Mouse (Mus musculus): ENCODE data around the gene Atp10a. TPM values are rescaled to one million over a fixed set of nuclear protein-coding genes. Genes with fewer than 3 reads are reported as not detected.

Atp10a gene
- polyA plus RNA-seq, 1 experiment from 2014 or later: 3.3 TPM

DNA sequence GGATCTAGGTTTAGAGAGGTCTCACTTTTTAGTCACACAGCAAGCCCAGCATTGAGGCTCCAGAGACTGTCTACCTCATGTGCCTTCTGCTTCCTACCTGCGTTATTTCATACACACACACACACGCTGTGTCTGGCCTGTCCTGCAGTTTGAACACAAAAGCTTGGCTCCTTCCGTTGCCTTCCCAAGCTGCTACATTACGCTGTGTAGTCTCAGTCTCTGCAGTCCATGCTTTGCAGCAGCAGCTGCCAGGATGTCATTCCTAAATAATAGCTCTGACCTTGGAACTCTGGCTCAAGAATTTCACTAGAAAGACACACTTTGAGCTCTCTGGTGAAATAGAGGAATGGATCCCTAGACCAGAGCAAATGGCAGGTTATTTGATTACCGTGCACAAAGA lies 96.1 kb downstream of the Atp10a start:
- Histone ChIP-seq H3K4me2 (no peak overlapping the region), H3K27ac (ENCODE audit: low read depth, low read length) (no peak overlapping the region), H3K4me3 (ENCODE audit: low read depth, low read length) (no peak overlapping the region), H3K4me1 (replicated peaks; ENCODE audit: control insufficient read depth, insufficient read depth, low read length) (peaks cover 3% of the 10 kb centered on the region), H3K9me3 (ENCODE audit: control insufficient read depth, low read length) (no peaks in the 10 kb centered on the region), H3K27me3 (replicated peaks; ENCODE audit: control insufficient read depth, insufficient read depth, low read length) (no peaks in the 10 kb centered on the region), H3K9ac (ENCODE audit: low read depth, low read length) (no peak overlapping the region), H3K36me3 (ENCODE audit: control insufficient read depth, insufficient read depth, low read length) (no peaks in the 10 kb centered on the region)
- DNase-seq (ENCODE audit: low spot score) (no peak), ATAC-seq (replicated peaks; ENCODE audit: low FRiP score) (peak; percentile 23; the same call in 1 of the 2 replicates)
- 77% methylated on average over 5 of the region's 5 CpGs for WGBS

DNA sequence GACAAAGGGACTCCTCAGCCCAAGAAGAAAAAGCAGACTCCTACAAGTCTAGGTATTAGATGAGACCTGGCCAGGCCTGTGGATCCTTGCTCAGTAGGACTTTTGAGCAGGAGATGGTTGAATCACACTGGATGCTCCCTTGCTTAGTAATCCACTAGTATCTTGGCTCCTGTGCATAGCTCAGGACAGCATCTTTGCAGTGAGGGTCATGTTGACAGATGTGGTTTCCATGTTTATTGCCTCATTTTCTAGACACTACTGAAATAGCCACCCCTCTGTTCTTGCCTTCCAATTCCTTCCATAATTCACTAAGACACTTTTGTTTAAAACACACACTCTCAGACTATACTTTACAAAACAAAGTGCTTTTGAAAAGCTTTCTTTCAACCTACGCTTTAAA lies 98.1 kb downstream of the Atp10a start:
- Histone ChIP-seq H3K27ac (ENCODE audit: low read depth, low read length) (no peak overlapping the region), H3K9ac (ENCODE audit: low read depth, low read length) (no peak overlapping the region), H3K9me3 (ENCODE audit: control insufficient read depth, low read length) (no peaks in the 10 kb centered on the region), H3K4me3 (ENCODE audit: low read depth, low read length) (no peak overlapping the region), H3K27me3 (replicated peaks; ENCODE audit: control insufficient read depth, insufficient read depth, low read length) (no peaks in the 10 kb centered on the region), H3K4me1 (replicated peaks; ENCODE audit: control insufficient read depth, insufficient read depth, low read length) (peaks cover 3% of the 10 kb centered on the region), H3K36me3 (ENCODE audit: control insufficient read depth, insufficient read depth, low read length) (no peaks in the 10 kb centered on the region), H3K4me2 (no peak overlapping the region)
- 89% methylated on average over 1 of the region's 1 CpGs for WGBS
- ATAC-seq (replicated peaks; ENCODE audit: low FRiP score) (no peak), DNase-seq (ENCODE audit: low spot score) (no peak)

DNA sequence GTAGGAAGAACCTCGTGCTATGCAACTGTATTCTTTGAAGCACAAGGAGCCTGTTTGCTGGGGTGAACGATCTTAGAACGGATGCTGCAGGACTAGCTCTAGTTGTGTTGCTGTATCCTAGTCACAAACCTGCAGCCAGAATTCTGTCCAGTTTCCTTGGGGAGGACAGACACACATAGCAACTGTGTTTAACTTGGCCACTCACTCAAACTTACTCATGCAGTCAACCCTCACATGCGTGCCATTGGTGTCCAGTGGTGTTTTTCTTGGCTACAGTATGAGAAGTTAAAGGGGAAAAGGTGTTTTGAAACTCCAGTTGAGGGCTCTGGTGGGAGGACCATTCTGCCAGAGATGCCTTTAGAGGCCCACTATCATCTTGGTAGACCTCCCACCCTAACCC lies 98.6 kb downstream of the Atp10a start:
- peaks cover 3% of the 10 kb centered on the region for H3K4me1 ChIP-seq (replicated peaks; ENCODE audit: control insufficient read depth, insufficient read depth, low read length)
- no peak overlapping the region for H3K4me3 ChIP-seq (ENCODE audit: low read depth, low read length)
- no peak for DNase-seq (ENCODE audit: low spot score)
- no peaks in the 10 kb centered on the region for H3K9me3 ChIP-seq (ENCODE audit: control insufficient read depth, low read length)
- H3K36me3 ChIP-seq (ENCODE audit: control insufficient read depth, insufficient read depth, low read length): no peaks in the 10 kb centered on the region
- no peaks in the 10 kb centered on the region for H3K27me3 ChIP-seq (replicated peaks; ENCODE audit: control insufficient read depth, insufficient read depth, low read length)
- WGBS: 86% methylated on average over 4 of the region's 4 CpGs
- H3K27ac ChIP-seq (ENCODE audit: low read depth, low read length): no peak overlapping the region
- no peak for ATAC-seq (replicated peaks; ENCODE audit: low FRiP score)
- no peak overlapping the region for H3K9ac ChIP-seq (ENCODE audit: low read depth, low read length)
- H3K4me2 ChIP-seq: no peak overlapping the region

DNA sequence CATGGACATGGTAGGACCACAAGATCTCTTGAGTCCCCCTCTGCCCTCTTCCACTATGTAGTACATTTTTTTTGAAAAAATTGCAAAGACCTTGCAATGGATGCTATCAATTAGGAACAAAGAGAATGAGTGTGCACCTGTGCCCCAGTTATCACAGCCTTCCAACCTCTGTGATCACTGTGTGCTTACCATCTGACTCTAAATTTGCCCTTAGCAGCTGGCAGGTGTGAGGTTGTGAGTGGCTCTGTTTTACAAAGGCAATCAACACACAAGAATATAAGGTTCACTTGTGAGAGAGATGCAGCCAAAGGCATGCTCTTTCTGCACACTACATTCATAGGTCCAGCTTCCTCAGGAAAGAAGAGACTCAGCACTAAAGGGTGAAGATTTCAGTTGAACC lies 99.1 kb downstream of the Atp10a start:
- no peak overlapping the region for H3K9ac ChIP-seq (ENCODE audit: low read depth, low read length)
- no peaks in the 10 kb centered on the region for H3K27me3 ChIP-seq (replicated peaks; ENCODE audit: control insufficient read depth, insufficient read depth, low read length)
- H3K27ac ChIP-seq (ENCODE audit: low read depth, low read length): no peak overlapping the region
- no peaks in the 10 kb centered on the region for H3K9me3 ChIP-seq (ENCODE audit: control insufficient read depth, low read length)
- no peak for DNase-seq (ENCODE audit: low spot score)
- no peak overlapping the region for H3K4me2 ChIP-seq
- no peak for ATAC-seq (replicated peaks; ENCODE audit: low FRiP score)
- no peaks in the 10 kb centered on the region for H3K36me3 ChIP-seq (ENCODE audit: control insufficient read depth, insufficient read depth, low read length)
- H3K4me3 ChIP-seq (ENCODE audit: low read depth, low read length): no peak overlapping the region
- peaks cover 3% of the 10 kb centered on the region for H3K4me1 ChIP-seq (replicated peaks; ENCODE audit: control insufficient read depth, insufficient read depth, low read length)

DNA sequence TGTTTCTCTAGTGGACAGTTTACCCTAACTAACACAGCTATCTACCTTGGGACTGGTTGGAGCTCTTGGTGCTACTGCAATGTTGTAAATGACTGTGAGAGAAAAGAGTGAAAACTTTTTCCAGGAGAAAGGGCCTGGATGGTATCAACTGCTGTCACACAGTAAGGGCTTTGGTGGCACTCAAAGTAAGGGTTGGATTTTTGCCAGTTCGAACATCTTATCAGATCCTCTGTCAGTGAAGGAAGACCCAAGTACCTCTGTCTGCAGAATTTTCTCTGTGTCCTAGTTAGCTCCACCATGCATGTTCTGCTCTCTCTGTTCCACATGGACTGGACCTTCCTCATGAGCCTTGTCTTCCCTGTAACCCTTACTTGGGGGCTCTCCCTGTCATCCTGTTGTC lies 99.9 kb downstream of the Atp10a start:
- Histone ChIP-seq H3K9me3 (ENCODE audit: control insufficient read depth, low read length) (no peaks in the 10 kb centered on the region), H3K36me3 (ENCODE audit: control insufficient read depth, insufficient read depth, low read length) (no peaks in the 10 kb centered on the region), H3K4me3 (ENCODE audit: low read depth, low read length) (no peak overlapping the region), H3K4me1 (replicated peaks; ENCODE audit: control insufficient read depth, insufficient read depth, low read length) (peaks cover 3% of the 10 kb centered on the region), H3K27ac (ENCODE audit: low read depth, low read length) (no peak overlapping the region), H3K4me2 (no peak overlapping the region), H3K9ac (ENCODE audit: low read depth, low read length) (no peak overlapping the region), H3K27me3 (replicated peaks; ENCODE audit: control insufficient read depth, insufficient read depth, low read length) (no peaks in the 10 kb centered on the region)
- 57% methylated on average over 1 of the region's 1 CpGs for WGBS
- DNase-seq (ENCODE audit: low spot score): no peak
- no peak for ATAC-seq (replicated peaks; ENCODE audit: low FRiP score)

DNA sequence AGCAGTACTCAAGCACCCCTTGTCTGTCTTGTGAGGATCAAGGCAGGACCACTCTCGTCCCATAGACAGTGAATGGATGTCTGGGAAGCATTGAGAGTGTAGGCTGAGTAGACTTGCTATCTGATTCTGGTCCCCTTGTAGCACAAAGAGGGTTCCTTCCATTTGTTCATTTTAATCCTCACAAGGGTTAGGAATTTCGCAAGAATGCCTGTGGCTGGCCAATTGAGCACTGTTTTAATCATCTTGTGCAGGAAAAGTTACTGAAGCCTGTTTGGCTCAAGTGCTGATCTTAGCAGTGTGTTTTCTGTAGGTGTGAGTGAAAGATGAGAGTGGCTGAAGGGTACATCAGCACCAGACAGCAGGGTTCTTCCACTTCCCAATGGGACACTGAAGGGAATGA lies 101.4 kb downstream of the Atp10a start:
- no peak for ATAC-seq (replicated peaks; ENCODE audit: low FRiP score)

DNA sequence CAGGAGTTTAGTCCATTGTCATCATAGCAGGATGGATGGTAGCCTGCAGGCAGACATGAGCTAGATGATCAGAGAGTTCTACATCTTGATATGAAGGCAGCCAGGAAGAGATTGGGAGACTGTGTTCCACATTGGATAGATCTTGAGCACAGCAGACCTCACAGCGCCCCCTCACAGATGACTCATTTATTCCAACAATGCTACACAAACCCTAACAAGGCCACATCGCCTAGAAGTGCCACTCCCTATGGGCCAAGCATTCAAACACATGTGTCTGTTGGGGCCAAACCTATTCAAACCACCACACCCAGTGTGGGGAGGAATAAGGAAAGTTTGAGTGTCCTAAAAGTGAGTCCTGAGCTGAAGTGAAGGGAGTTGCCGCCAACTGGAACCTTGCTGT lies 102.4 kb downstream of the Atp10a start:
- Histone ChIP-seq H3K4me1 (replicated peaks; ENCODE audit: control insufficient read depth, insufficient read depth, low read length) (no peaks in the 10 kb centered on the region), H3K4me3 (ENCODE audit: low read depth, low read length) (no peak overlapping the region), H3K9ac (ENCODE audit: low read depth, low read length) (no peak overlapping the region), H3K36me3 (ENCODE audit: control insufficient read depth, insufficient read depth, low read length) (no peaks in the 10 kb centered on the region), H3K4me2 (no peak overlapping the region), H3K27me3 (replicated peaks; ENCODE audit: control insufficient read depth, insufficient read depth, low read length) (no peaks in the 10 kb centered on the region), H3K9me3 (ENCODE audit: control insufficient read depth, low read length) (no peaks in the 10 kb centered on the region), H3K27ac (ENCODE audit: low read depth, low read length) (no peak overlapping the region)
- no peak for DNase-seq (ENCODE audit: low spot score)
- ATAC-seq (replicated peaks; ENCODE audit: low FRiP score): no peak
- 83% methylated on average over 3 of the region's 3 CpGs for WGBS

More for the DNA sequence above, 101.4 kb downstream of the Atp10a start:
- Histone ChIP-seq H3K9ac (ENCODE audit: low read depth, low read length) (no peak overlapping the region), H3K9me3 (ENCODE audit: control insufficient read depth, low read length) (no peaks in the 10 kb centered on the region), H3K36me3 (ENCODE audit: control insufficient read depth, insufficient read depth, low read length) (no peaks in the 10 kb centered on the region), H3K4me1 (replicated peaks; ENCODE audit: control insufficient read depth, insufficient read depth, low read length) (no peaks in the 10 kb centered on the region), H3K4me2 (no peak overlapping the region), H3K4me3 (ENCODE audit: low read depth, low read length) (no peak overlapping the region), H3K27ac (ENCODE audit: low read depth, low read length) (no peak overlapping the region), H3K27me3 (replicated peaks; ENCODE audit: control insufficient read depth, insufficient read depth, low read length) (no peaks in the 10 kb centered on the region)
- WGBS: 66% methylated on average over 2 of the region's 2 CpGs
- DNase-seq (ENCODE audit: low spot score): no peak

DNA sequence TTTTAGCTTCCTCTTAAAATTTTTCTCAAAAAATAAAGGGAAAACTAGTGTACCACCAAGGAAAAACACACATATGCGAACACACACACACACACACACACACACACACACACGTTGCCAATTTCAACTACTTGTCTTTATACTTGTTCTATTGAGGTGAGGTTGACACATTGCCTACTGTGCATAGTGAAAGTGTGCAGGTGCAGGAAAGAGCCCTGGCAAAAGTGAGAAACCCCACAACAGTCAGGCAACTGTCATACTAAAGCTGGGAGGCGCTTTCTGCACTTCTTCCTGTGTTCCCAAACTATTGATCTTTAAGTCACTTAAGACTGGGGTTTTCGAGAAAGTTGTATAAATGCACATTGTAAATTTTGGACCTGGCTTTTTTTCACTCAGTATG lies 103.3 kb downstream of the Atp10a start:
- WGBS: 84% methylated on average over 4 of the region's 4 CpGs
- H3K4me2 ChIP-seq: no peak overlapping the region
- DNase-seq (ENCODE audit: low spot score): no peak
- no peaks in the 10 kb centered on the region for H3K36me3 ChIP-seq (ENCODE audit: control insufficient read depth, insufficient read depth, low read length)
- H3K9ac ChIP-seq (ENCODE audit: low read depth, low read length): no peak overlapping the region
- H3K9me3 ChIP-seq (ENCODE audit: control insufficient read depth, low read length): no peaks in the 10 kb centered on the region
- ATAC-seq (replicated peaks; ENCODE audit: low FRiP score): no peak
- H3K4me1 ChIP-seq (replicated peaks; ENCODE audit: control insufficient read depth, insufficient read depth, low read length): no peaks in the 10 kb centered on the region
- H3K27me3 ChIP-seq (replicated peaks; ENCODE audit: control insufficient read depth, insufficient read depth, low read length): no peaks in the 10 kb centered on the region
- no peak overlapping the region for H3K4me3 ChIP-seq (ENCODE audit: low read depth, low read length)
- H3K27ac ChIP-seq (ENCODE audit: low read depth, low read length): no peak overlapping the region

DNA sequence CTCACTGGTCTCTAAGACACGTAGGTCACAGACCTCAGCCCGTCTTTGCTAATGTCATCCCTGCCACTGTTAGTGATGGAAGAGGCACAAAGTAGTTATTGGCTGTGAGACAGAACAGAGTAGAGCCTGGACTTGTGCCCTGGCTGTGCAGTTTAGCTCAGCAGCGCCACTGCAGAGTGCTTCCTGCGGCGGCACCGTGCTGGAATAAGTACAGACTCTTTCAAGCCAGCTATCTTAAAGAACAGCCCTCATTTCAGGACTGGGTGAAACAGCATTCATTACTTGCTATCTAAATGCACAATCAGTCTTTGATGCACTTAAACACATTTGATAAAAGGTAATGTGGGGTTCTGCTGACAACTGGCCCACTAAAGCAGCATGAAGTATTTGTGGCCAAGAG lies 111.3 kb downstream of the Atp10a start:
- Histone ChIP-seq H3K4me3 (ENCODE audit: low read depth, low read length) (no peak overlapping the region), H3K27me3 (replicated peaks; ENCODE audit: control insufficient read depth, insufficient read depth, low read length) (no peaks in the 10 kb centered on the region), H3K9ac (ENCODE audit: low read depth, low read length) (no peak overlapping the region), H3K27ac (ENCODE audit: low read depth, low read length) (no peak overlapping the region), H3K4me2 (no peak overlapping the region), H3K9me3 (ENCODE audit: control insufficient read depth, low read length) (no peaks in the 10 kb centered on the region), H3K36me3 (ENCODE audit: control insufficient read depth, insufficient read depth, low read length) (no peaks in the 10 kb centered on the region), H3K4me1 (replicated peaks; ENCODE audit: control insufficient read depth, insufficient read depth, low read length) (no peaks in the 10 kb centered on the region)
- WGBS: 79% methylated on average over 6 of the region's 6 CpGs
- no peak for DNase-seq (ENCODE audit: low spot score)
- no peak for ATAC-seq (replicated peaks; ENCODE audit: low FRiP score)
